Mouse (Mus musculus): ENCODE results near the gene Fstl4. TPM values are rescaled to one million over a fixed set of nuclear protein-coding genes. Genes with fewer than 3 reads are reported as not detected.
A peak's percentile ranks its signal among the peaks of the same experiment; 100 is the strongest.

The Fstl4 gene
- polyA plus RNA-seq, 1 experiment from 2014 or later: 1.3 TPM

DNA sequence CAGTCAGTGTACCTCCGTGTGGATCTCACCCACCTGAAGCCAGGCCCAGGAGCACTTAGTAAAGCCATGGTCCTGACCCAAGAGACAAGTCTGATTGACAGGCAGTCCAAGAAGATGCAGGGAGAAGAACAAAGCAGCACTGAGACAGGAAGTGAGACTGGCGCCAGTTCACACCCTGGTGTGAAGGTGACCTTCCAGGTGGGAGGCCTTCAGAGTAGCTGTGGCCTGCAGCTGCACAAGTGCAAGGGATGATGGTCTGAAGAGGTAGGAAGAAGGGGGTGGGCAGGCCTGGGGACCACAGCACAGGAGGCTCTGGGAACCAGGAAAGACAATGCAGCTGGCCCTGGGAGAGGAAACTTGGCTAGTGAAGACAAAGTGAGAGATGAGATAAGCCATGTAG lies 351.9 kb downstream of the Fstl4 start:
- WGBS: 81% methylated on average over 2 of the region's 2 CpGs
- H3K27ac ChIP-seq (replicated peaks): no peak overlapping the region

GRCm38 (mm10) chr11:53118226-53118965 lies 354.0 kb downstream of the Fstl4 start:
- Histone ChIP-seq H3K4me3 (no peak overlapping the region), H3K36me3 (replicated peaks) (no peaks in the 10 kb centered on the region), H3K27ac (replicated peaks) (no peak overlapping the region), H3K4me1 (peaks cover 4% of the 10 kb centered on the region; the same call in 1 of the 2 replicates), H3K9me3 (no peaks in the 10 kb centered on the region), H3K27me3 (replicated peaks; ENCODE audit: low read depth, poor library complexity, severe bottlenecking) (no peaks in the 10 kb centered on the region)
- WGBS: 90% methylated on average over 11 of the region's 11 CpGs
- no peak for DNase-seq (ENCODE audit: low spot score)

More for the DNA sequence above, 351.9 kb downstream of the Fstl4 start:
- DNase-seq (ENCODE audit: low spot score): no peak
- Histone ChIP-seq H3K4me1 (peaks cover 7% of the 10 kb centered on the region; the same call in 1 of the 2 replicates), H3K9me3 (no peaks in the 10 kb centered on the region), H3K4me3 (no peak overlapping the region), H3K36me3 (replicated peaks) (no peaks in the 10 kb centered on the region), H3K27me3 (replicated peaks; ENCODE audit: low read depth, poor library complexity, severe bottlenecking) (no peaks in the 10 kb centered on the region)

- no peak overlapping the region for H3K27ac ChIP-seq (replicated peaks)
- H3K4me3 ChIP-seq: no peak overlapping the region
- DNase-seq (ENCODE audit: low spot score): no peak
- H3K27me3 ChIP-seq (replicated peaks; ENCODE audit: low read depth, poor library complexity, severe bottlenecking): no peaks in the 10 kb centered on the region
- no peaks in the 10 kb centered on the region for H3K36me3 ChIP-seq (replicated peaks)
- 76% methylated on average over 5 of the region's 5 CpGs for WGBS
- H3K4me1 ChIP-seq: no peaks in the 10 kb centered on the region
- H3K9me3 ChIP-seq: no peaks in the 10 kb centered on the region
These were observed 355.5 kb downstream of the Fstl4 start for GRCm38 (mm10) chr11:53119966-53120365.

DNA sequence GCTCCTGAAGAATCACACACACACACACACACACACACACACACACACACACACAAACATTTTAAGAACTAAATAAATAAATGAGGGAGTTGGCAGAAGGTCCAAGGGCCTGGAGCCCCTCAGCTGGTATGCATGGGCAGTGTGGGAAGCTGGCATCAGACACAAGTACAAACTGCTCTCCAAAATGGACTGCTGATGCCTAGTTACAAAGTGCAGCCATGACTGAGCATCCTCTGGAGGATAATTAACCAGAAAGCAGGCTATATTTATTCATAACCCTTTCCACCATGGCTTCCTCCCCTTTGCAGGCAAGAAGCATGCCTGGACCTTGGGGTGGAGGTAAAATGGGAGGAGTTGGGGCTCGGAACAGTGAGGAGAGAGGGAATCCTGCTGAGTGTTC lies 356.8 kb downstream of the Fstl4 start:
- no peak overlapping the region for H3K27ac ChIP-seq (replicated peaks)
- H3K4me1 ChIP-seq: no peaks in the 10 kb centered on the region
- DNase-seq (ENCODE audit: low spot score): no peak
- WGBS: 44% methylated on average over 1 of the region's 1 CpGs
- no peak overlapping the region for H3K4me3 ChIP-seq
- no peaks in the 10 kb centered on the region for H3K27me3 ChIP-seq (replicated peaks; ENCODE audit: low read depth, poor library complexity, severe bottlenecking)
- H3K36me3 ChIP-seq (replicated peaks): no peaks in the 10 kb centered on the region
- H3K9me3 ChIP-seq: no peaks in the 10 kb centered on the region

- Histone ChIP-seq H3K27me3 (replicated peaks; ENCODE audit: low read depth, poor library complexity, severe bottlenecking) (no peaks in the 10 kb centered on the region), H3K36me3 (replicated peaks) (no peaks in the 10 kb centered on the region), H3K27ac (replicated peaks) (no peak overlapping the region), H3K9me3 (no peaks in the 10 kb centered on the region), H3K4me3 (no peak overlapping the region), H3K4me1 (no peaks in the 10 kb centered on the region)
- WGBS: 89% methylated on average over 2 of the region's 2 CpGs
- no peak for DNase-seq (ENCODE audit: low spot score)
These were observed 360.4 kb downstream of the Fstl4 start for GRCm38 (mm10) chr11:53124799-53125198.

DNA sequence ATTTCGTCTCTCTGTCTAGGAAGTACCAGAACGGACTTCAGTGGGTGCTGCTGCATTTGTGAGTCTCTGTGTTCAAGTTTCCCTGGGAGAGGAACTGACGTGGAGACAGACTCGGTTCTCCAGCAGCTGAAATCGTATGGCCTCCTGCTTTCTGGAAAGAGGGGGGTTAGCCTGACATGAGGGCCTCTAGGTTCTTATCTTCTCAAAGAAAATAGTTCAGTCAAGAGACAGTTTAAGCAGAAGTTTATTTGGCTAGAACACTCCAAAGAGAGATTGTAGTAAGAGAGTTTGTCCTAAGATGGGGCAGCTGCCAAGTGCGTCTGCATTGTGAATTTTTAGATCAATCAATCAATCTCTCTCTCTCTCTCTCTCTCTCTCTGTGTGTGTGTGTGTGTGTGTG lies 362.2 kb downstream of the Fstl4 start:
- 81% methylated on average over 6 of the region's 6 CpGs for WGBS
- H3K27ac ChIP-seq (replicated peaks): no peak overlapping the region

DNA sequence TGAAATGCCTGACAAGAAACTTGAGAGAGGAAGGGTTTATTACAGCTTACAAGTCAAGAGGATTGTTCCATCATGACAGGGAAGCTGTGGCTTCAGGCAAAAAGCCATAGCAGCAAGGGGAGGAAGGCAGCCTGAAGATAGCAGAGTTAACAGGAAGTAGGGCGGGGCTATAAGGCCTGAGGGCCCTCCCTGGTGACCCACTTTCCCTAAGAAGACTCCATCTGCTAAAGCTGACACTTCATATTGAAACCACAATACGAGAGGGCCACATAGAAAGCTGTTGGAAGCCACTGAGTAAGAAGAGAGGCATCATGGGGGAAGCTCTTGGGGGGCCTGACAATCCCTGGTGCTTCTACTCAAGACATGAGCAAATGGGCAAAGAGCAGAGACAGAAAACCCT lies 364.2 kb downstream of the Fstl4 start:
- no peak for DNase-seq (ENCODE audit: low spot score)
- Histone ChIP-seq H3K9me3 (no peaks in the 10 kb centered on the region), H3K4me3 (no peak overlapping the region), H3K27ac (replicated peaks) (no peak overlapping the region), H3K27me3 (replicated peaks; ENCODE audit: low read depth, poor library complexity, severe bottlenecking) (0 out of 2 replicates have a peak, but pooled peaks cover 7% of the 10 kb centered on the region), H3K4me1 (peaks cover 9% of the 10 kb centered on the region; the same call in 1 of the 2 replicates), H3K36me3 (replicated peaks) (no peaks in the 10 kb centered on the region)
- 70% methylated on average over 2 of the region's 2 CpGs for WGBS

More for the DNA sequence above, 362.2 kb downstream of the Fstl4 start:
- Histone ChIP-seq H3K9me3 (no peaks in the 10 kb centered on the region), H3K27me3 (replicated peaks; ENCODE audit: low read depth, poor library complexity, severe bottlenecking) (no peaks in the 10 kb centered on the region), H3K4me3 (no peak overlapping the region), H3K4me1 (no peaks in the 10 kb centered on the region), H3K36me3 (replicated peaks) (no peaks in the 10 kb centered on the region)
- no peak for DNase-seq (ENCODE audit: low spot score)

DNA sequence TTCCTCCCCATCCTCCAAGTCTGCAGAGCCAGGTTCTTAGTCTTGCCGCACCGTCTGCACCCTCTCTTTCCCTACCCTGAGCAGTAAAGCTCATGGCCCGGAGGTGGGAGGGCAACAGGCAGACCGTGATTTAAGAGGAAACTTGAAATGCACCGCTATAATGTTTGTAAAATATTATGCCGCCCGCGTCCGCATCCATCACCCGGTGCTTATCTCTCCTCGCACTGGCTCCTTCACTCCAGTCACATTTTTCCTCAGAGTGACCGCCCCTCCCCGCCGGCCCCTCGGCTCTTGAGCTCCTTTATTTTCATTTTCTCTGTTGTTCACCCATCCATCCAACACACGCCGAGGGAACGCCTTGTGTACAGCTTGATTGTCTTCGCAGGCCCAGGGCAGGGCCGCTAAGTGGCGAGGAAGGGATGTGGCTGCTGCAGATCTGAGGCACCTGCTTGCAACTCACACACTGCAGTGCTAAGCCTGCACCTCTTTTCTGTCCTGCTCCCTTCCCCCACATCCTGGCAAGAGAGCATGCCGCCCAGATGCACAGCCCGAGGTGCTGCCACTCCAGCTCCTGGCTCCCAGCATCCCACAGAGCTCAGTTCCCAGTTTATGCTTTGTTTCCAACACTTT lies 368.1 kb downstream of the Fstl4 start:
- Histone ChIP-seq H3K36me3 (replicated peaks) (no peaks in the 10 kb centered on the region), H3K4me3 (no peak overlapping the region), H3K9me3 (no peaks in the 10 kb centered on the region), H3K27me3 (replicated peaks; ENCODE audit: low read depth, poor library complexity, severe bottlenecking) (0 out of 2 replicates have a peak, but pooled peaks cover 7% of the 10 kb centered on the region), H3K27ac (replicated peaks) (0 out of 2 replicates have a peak overlapping the region, but pooled peaks have one; percentile 15), H3K4me1 (peaks cover 9% of the 10 kb centered on the region; the same call in 1 of the 2 replicates)
- WGBS: 58% methylated on average over 23 of the region's 23 CpGs
- DNase-seq (ENCODE audit: low spot score): peak; percentile 12

GRCm38 (mm10) chr11:53136371-53136770 lies 371.9 kb downstream of the Fstl4 start:
- no peak for DNase-seq (ENCODE audit: low spot score)
- Histone ChIP-seq H3K4me1 (peaks cover 20% of the 10 kb centered on the region; the same call in 1 of the 2 replicates), H3K4me3 (no peak overlapping the region)

DNA sequence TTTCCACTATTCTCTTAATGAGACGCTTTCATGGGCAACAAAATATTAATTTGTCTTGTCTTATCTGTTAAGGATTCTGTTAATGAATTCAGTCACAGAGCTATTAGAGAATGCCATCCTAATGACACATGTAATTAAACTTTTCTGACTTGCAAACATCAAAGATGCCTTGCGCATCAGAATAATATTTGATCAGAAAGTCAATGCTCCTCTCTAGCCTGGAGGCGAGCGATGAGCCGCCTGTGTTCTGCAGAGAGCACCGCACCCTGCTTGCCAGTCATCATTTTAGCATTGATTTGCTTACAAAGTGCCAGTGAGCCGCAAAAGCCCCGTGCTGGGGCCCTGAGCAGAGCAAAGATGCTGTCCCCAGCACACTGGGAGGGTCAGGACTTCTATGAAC lies 372.9 kb downstream of the Fstl4 start:
- no peak for DNase-seq (ENCODE audit: low spot score)
- no peaks in the 10 kb centered on the region for H3K36me3 ChIP-seq (replicated peaks)
- no peak overlapping the region for H3K4me3 ChIP-seq
- H3K9me3 ChIP-seq: no peaks in the 10 kb centered on the region
- 84% methylated on average over 8 of the region's 8 CpGs for WGBS
- H3K27me3 ChIP-seq (replicated peaks; ENCODE audit: low read depth, poor library complexity, severe bottlenecking): 0 out of 2 replicates have a peak, but pooled peaks cover 2% of the 10 kb centered on the region
- no peak overlapping the region for H3K27ac ChIP-seq (replicated peaks)
- peaks cover 17% of the 10 kb centered on the region; the same call in 1 of the 2 replicates for H3K4me1 ChIP-seq

More at GRCm38 (mm10) chr11:53136371-53136770, 371.9 kb downstream of the Fstl4 start:
- Histone ChIP-seq H3K27me3 (replicated peaks; ENCODE audit: low read depth, poor library complexity, severe bottlenecking) (0 out of 2 replicates have a peak, but pooled peaks cover 7% of the 10 kb centered on the region), H3K36me3 (replicated peaks) (no peaks in the 10 kb centered on the region), H3K9me3 (no peaks in the 10 kb centered on the region), H3K27ac (replicated peaks) (no peak overlapping the region)
- WGBS: 80% methylated on average over 11 of the region's 11 CpGs

- H3K9me3 ChIP-seq: no peaks in the 10 kb centered on the region
- DNase-seq (ENCODE audit: low spot score): no peak
- H3K27me3 ChIP-seq (replicated peaks; ENCODE audit: low read depth, poor library complexity, severe bottlenecking): no peaks in the 10 kb centered on the region
- WGBS: 87% methylated on average over 6 of the region's 6 CpGs
- H3K27ac ChIP-seq (replicated peaks): no peak overlapping the region
- H3K4me3 ChIP-seq: no peak overlapping the region
- H3K4me1 ChIP-seq: peaks cover 10% of the 10 kb centered on the region; the same call in 1 of the 2 replicates
- no peaks in the 10 kb centered on the region for H3K36me3 ChIP-seq (replicated peaks)
These were observed 373.8 kb downstream of the Fstl4 start for GRCm38 (mm10) chr11:53138212-53138611.

DNA sequence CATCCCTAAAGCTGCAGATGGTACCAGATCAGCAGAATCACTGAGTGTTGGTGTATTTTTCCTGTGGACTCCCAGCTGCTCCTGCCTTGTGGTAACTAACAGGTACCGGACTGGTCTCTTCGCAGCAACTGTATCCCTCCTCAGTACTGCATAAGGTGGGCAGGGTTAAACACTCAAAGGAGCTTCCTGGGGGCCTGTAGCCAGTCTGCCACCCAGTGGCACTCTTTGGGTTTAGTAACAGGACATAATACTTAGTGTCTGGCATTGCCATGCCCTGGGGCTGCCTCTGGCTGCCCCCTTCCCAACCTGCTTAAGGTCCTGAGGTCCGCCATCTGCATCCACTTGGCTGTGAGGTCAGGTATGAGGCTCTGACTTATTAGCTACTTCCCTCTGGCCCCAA lies 375.2 kb downstream of the Fstl4 start:
- H3K4me3 ChIP-seq: no peak overlapping the region
- no peaks in the 10 kb centered on the region for H3K9me3 ChIP-seq
- WGBS: 73% methylated on average over 3 of the region's 3 CpGs
- H3K4me1 ChIP-seq: peaks cover 10% of the 10 kb centered on the region; the same call in 1 of the 2 replicates
- H3K27ac ChIP-seq (replicated peaks): no peak overlapping the region; the same call in 1 of the 2 replicates
- no peaks in the 10 kb centered on the region for H3K27me3 ChIP-seq (replicated peaks; ENCODE audit: low read depth, poor library complexity, severe bottlenecking)
- peak; percentile 31 for DNase-seq (ENCODE audit: low spot score)
- no peaks in the 10 kb centered on the region for H3K36me3 ChIP-seq (replicated peaks)
